Mouse (Mus musculus) neural tube, embryonic 11.5 days (tissue): ENCODE measurements around the gene Ubap2l. TPM values are rescaled to one million over a fixed set of nuclear protein-coding genes. Genes with fewer than 3 reads are reported as not detected.
A peak's percentile ranks its signal among the peaks of the same experiment; 100 is the strongest.

Source experiments
- ATAC-seq: fragments of 200-750 bp; cut with Nextera tagmentation; 2 replicates; pipeline ENCODE4 v1.8.0; 2017; ENCODE audit warnings: moderate number of reproducible peaks, mild to moderate bottlenecking, moderate TSS enrichment, moderate library complexity; ENCODE audit not compliant: insufficient read depth, low FRiP score, low TSS enrichment
- DNase-seq: peaks from one replicate; pipeline ENCODE4 v3.0.0-alpha.2; 2015; ENCODE audit warnings: low spot score
- H3K27ac ChIP-seq: fragments of 300-500 bp; sonication (generic); 2 replicates; pipeline ENCODE4 v1.5.1; 2014; ENCODE audit warnings: low read depth, mild to moderate bottlenecking, low read length
- H3K27me3 ChIP-seq: fragments of 300-500 bp; sonication (generic); 2 replicates; pipeline ENCODE4 v1.6.1; 2014; ENCODE audit warnings: mild to moderate bottlenecking, low read length, mixed read lengths; ENCODE audit not compliant: control insufficient read depth, insufficient read depth
- H3K36me3 ChIP-seq: fragments of 300-500 bp; sonication (generic); 2 replicates; pipeline ENCODE4 v1.6.1; 2014; ENCODE audit warnings: mild to moderate bottlenecking, low read length, moderate library complexity, mixed read lengths; ENCODE audit not compliant: control insufficient read depth, insufficient read depth
- H3K4me1 ChIP-seq: fragments of 300-500 bp; sonication (generic); 2 replicates; pipeline ENCODE4 v1.6.1; 2014; ENCODE audit warnings: low read length, mixed read lengths; ENCODE audit not compliant: control insufficient read depth, insufficient read depth
- H3K4me2 ChIP-seq: fragments of 300-500 bp; sonication (generic); 2 replicates; pipeline ENCODE4 v1.6.1; 2014; ENCODE audit warnings: low read depth, mild to moderate bottlenecking, moderate library complexity
- H3K4me3 ChIP-seq: fragments of 300-500 bp; sonication (generic); 2 replicates; pipeline ENCODE4 v1.5.1; 2014; ENCODE audit warnings: low read depth, low read length
- H3K9ac ChIP-seq: fragments of 300-500 bp; sonication (generic); 2 replicates; pipeline ENCODE4 v1.6.1; 2014; ENCODE audit warnings: mild to moderate bottlenecking, low read length
- H3K9me3 ChIP-seq: fragments of 300-500 bp; sonication (generic); 2 replicates; pipeline ENCODE4 v1.6.1; 2016; ENCODE audit warnings: low read length; ENCODE audit not compliant: control insufficient read depth
- WGBS: fragments of 180-500 bp; shearing (Covaris S2); extraction: QIAGEN DNeasy Blood & Tissue Kit; methylation state at CpG from one replicate; pipeline ENCODE4 v1.1.7; 2014; 5-methylcytosine and 5-hydroxymethylcytosine counted together
- polyA plus RNA-seq: library from polyadenylated mRNA; unstranded; fragments of >200 nt; fragmentation: Nextera tagmentation; extraction: Ambion mirVana; gene quantifications from 2 replicates; pipeline ENCODE4 v1.2.1, GENCODE M21; 2014

The Ubap2l gene
- 206 and 208 TPM in 2 replicates for polyA plus RNA-seq

DNA sequence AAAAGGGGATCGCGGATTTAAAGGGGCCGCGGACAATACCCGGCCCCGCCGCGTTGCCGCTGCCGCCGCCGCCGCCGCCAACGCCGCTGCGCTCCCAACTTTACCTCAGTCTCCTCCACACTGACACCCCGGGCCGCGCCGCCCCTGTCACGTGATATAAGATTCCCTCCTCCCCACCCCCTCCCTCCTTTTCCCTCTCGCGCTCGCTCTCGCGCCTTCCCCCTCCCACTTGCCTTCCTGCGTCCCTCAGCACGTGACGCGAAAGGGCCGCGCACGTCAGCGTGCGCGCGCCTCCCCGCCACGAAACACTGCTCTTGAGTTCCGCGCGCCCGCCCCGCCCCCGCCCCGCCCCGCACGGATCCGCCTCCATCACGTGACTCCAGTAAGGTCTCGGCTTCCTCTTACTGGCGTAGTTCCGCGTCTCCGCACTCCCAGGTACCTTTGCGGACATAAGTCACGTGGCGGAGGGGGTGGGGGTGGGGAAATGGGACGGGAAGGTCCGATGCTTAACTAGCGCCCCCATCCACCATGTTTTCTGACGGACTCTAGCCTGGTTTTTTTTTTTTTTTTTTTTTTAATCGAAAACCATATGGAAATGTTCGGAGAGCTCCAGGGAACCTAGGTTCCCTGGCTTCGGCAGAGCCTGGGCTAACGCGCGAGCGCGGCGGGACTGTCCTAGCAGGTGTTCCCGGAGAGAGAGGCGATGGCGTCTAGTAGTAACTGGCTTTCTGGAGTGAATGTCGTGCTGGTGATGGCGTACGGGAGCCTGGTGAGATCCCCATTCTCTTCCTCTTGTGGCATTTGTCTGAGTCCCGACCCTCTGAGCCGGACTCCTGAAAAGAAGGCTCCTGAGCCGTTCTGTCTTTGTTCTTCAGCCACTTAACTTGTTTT, at the start of gene Ubap2l:
Gene Ubap2l (minus strand): TSS at position 278 of the 891 bp plus-strand sequence.
- Histone ChIP-seq H3K27me3 (no peaks in the 10 kb centered on the region), H3K27ac (peak within 1 kb of the TSS; percentile 85), H3K36me3 (0 out of 2 replicates have a peak, but pooled peaks cover 2% of the 10 kb centered on the region), H3K9ac (peak within 1 kb of the TSS; percentile 93), H3K9me3 (no peaks in the 10 kb centered on the region), H3K4me3 (peak within 1 kb of the TSS; percentile 90), H3K4me1 (peaks cover 7% of the 10 kb centered on the region; the same call in 1 of the 2 replicates), H3K4me2 (peak within 1 kb of the TSS; percentile 73)
- WGBS: under 1% methylated on average over 69 of the region's 81 CpGs
- ATAC-seq (peak; percentile 93), DNase-seq (peak; percentile 100)

DNA sequence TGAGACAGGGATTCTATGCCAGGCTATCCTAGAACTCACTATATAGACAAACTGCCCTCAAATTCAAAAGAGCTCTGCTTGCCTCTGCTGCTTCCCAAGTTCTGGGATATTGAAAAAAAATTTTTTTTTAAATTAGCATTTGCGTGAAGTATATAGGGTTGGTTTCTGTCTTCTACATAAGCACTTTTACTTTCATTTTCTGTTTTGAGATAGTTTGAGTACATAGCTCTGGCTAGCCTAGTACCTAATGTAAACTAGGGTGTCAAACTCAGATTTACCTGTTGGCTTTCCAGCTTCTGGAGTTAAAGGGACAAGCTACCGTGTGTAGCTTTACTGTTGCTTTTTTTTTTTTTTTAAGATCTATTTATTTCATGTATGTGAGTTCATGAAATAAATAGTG, 49.2 kb upstream of the Ubap2l start:
- 96% methylated on average over 2 of the region's 2 CpGs for WGBS
- no peak for ATAC-seq
- H3K4me1 ChIP-seq: no peaks in the 10 kb centered on the region
- no peak for DNase-seq
- H3K9me3 ChIP-seq: no peaks in the 10 kb centered on the region
- H3K27ac ChIP-seq: no peak overlapping the region
- peaks cover 5% of the 10 kb centered on the region; the same call in 1 of the 2 replicates for H3K36me3 ChIP-seq
- no peak overlapping the region for H3K4me3 ChIP-seq
- no peaks in the 10 kb centered on the region for H3K27me3 ChIP-seq
- H3K4me2 ChIP-seq: no peak overlapping the region
- no peak overlapping the region for H3K9ac ChIP-seq

DNA sequence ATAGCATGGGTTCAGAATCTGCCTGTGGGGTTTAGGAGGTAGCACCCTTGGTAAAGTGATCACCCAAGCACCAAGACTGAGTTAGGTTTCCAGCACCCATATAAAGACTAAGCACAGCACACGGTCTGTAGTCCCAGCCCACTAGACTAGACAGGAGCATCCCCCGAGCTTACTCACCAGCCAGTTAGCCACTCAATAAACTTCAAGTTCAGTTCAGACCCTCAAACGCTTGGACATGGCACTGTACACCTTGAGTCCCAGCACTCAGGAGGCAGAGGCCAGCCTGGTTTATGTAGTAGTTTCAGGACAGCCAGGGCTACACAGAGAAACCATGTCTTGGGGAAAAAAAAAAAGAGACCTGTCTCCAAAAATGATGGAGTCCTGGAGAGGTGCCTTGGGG, 48.6 kb upstream of the Ubap2l start:
- H3K27ac ChIP-seq: no peak overlapping the region
- no peak overlapping the region for H3K4me2 ChIP-seq
- DNase-seq (no peak), ATAC-seq (no peak)
- no peaks in the 10 kb centered on the region for H3K27me3 ChIP-seq
- H3K9ac ChIP-seq: no peak overlapping the region
- H3K36me3 ChIP-seq: peaks cover 5% of the 10 kb centered on the region; the same call in 1 of the 2 replicates
- no peaks in the 10 kb centered on the region for H3K4me1 ChIP-seq
- WGBS: 99% methylated on average over 3 of the region's 3 CpGs
- H3K9me3 ChIP-seq: no peaks in the 10 kb centered on the region
- no peak overlapping the region for H3K4me3 ChIP-seq

DNA sequence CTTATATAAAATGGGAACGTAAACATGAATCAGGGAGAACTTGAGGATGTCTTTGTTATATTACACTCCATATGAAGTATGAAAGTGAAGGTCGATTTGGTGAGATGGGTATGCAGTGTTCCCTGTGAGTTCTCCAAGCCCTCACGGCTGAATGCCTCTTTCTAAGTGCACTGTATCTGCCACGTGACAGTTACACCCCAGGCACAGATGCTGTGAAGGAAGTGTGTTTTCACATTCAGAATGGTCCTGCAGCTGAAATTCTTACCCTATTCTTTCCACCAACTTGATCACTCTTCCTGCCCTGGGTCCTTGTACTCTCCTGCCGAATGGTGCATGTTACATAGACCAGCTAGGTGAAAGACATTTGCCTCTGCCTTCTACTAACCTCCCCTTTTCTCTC, 45.5 kb upstream of the Ubap2l start:
- DNase-seq (no peak), ATAC-seq (no peak)
- peaks cover 13% of the 10 kb centered on the region for H3K36me3 ChIP-seq
- WGBS: 95% methylated on average over 5 of the region's 5 CpGs
- H3K27me3 ChIP-seq: no peaks in the 10 kb centered on the region
- H3K4me2 ChIP-seq: no peak overlapping the region
- no peaks in the 10 kb centered on the region for H3K4me1 ChIP-seq
- H3K4me3 ChIP-seq: no peak overlapping the region
- no peak overlapping the region for H3K27ac ChIP-seq
- H3K9me3 ChIP-seq: no peaks in the 10 kb centered on the region
- no peak overlapping the region for H3K9ac ChIP-seq

DNA sequence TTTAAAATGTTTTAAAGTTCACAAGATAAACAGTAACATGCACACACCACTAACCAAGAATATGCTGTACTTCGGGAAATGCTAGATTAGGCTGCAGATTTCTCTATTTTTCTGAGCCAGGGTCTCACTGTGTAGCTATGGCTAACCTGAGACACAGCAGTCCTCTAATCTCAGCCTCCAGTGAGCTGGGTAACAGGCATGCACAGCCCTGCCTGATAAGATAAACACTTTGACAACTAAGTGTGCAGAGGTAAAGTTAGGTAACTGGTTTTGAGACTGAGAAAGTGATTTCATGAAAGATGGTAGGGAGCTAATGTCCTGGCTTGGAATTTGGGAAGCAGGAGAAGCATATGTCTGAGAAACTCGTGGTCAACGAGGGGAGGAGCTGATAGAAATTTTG, 42.0 kb upstream of the Ubap2l start:
- DNase-seq (no peak), ATAC-seq (no peak)
- H3K4me2 ChIP-seq: no peak overlapping the region
- no peak overlapping the region for H3K27ac ChIP-seq
- H3K27me3 ChIP-seq: no peaks in the 10 kb centered on the region
- H3K9me3 ChIP-seq: no peaks in the 10 kb centered on the region
- no peak overlapping the region for H3K4me3 ChIP-seq
- no peaks in the 10 kb centered on the region for H3K4me1 ChIP-seq
- 93% methylated on average over 3 of the region's 3 CpGs for WGBS
- H3K9ac ChIP-seq: no peak overlapping the region
- peaks cover 25% of the 10 kb centered on the region for H3K36me3 ChIP-seq

DNA sequence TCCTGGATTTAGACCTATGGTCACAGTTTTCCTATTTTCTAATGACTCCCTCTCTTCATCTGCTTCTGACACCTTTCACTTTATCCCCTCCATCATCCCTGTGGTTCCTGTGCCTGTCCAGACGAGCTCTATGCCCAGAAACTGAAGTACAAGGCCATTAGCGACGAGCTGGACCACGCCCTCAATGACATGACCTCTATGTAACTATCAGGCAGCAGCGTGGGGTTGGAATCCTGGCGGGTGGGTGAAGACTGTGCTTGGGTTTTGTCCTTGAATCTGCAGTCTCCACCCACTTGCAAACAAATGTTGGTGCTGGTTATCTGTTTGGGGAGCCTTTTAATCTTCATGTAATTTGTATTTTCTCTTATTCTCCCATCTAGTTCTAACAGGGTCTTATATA, 38.5 kb upstream of the Ubap2l start:
- H3K27ac ChIP-seq: no peak overlapping the region
- no peak overlapping the region for H3K4me2 ChIP-seq
- no peaks in the 10 kb centered on the region for H3K27me3 ChIP-seq
- H3K4me3 ChIP-seq: no peak overlapping the region
- no peak for DNase-seq
- H3K36me3 ChIP-seq: peaks cover 39% of the 10 kb centered on the region
- ATAC-seq: no peak
- no peaks in the 10 kb centered on the region for H3K9me3 ChIP-seq
- H3K4me1 ChIP-seq: no peaks in the 10 kb centered on the region
- WGBS: 95% methylated on average over 6 of the region's 6 CpGs
- H3K9ac ChIP-seq: no peak overlapping the region

DNA sequence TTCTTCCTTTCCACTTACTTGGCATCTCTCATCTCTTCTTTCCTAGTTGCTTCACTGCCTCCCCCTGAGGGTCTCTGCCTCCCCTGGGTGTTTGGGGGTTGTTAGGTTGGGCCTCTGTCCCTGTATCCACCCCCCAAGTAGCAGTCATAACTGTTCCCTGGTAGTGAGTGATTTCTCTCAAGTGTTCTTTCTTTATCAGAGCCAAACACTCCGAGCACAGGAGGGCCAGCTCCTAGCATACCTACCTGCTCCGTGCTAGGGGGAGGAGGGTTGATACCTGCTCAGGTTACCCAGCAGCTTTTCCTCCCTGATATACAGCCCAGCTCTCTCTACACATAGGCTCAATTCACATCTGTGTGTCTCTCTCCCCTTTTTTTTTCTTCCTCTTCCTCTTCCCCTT, 36.2 kb upstream of the Ubap2l start:
- H3K4me2 ChIP-seq: no peak overlapping the region
- 98% methylated on average over 2 of the region's 2 CpGs for WGBS
- H3K36me3 ChIP-seq: peaks cover 32% of the 10 kb centered on the region
- no peaks in the 10 kb centered on the region for H3K4me1 ChIP-seq
- H3K4me3 ChIP-seq: no peak overlapping the region
- H3K27me3 ChIP-seq: no peaks in the 10 kb centered on the region
- no peak for DNase-seq
- H3K27ac ChIP-seq: no peak overlapping the region
- H3K9me3 ChIP-seq: no peaks in the 10 kb centered on the region
- no peak for ATAC-seq
- H3K9ac ChIP-seq: no peak overlapping the region

DNA sequence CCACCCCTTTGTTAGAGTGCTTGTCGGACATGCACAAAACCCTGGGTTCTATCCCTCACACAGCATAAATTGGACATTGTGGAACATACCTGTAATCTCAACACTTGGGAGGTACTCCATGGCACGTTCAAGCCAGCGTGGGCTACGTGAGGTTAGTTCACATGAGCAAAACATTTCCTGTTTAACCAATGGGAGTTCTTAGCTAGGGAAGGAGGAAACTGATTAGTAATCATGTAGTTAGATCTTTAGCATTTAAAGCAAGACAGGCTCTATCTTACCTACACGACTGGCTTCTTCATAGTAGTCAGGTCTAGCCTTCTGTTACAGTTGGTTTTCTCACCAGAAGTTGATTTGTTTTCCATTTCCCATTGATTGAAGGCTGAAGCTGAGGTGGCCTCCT, 33.6 kb upstream of the Ubap2l start:
- Histone ChIP-seq H3K9me3 (no peaks in the 10 kb centered on the region), H3K4me3 (no peak overlapping the region), H3K9ac (no peak overlapping the region), H3K27ac (no peak overlapping the region), H3K4me2 (no peak overlapping the region), H3K27me3 (no peaks in the 10 kb centered on the region), H3K36me3 (peaks cover 20% of the 10 kb centered on the region), H3K4me1 (peaks cover 4% of the 10 kb centered on the region)
- DNase-seq (no peak), ATAC-seq (no peak)
- 93% methylated on average over 5 of the region's 5 CpGs for WGBS

DNA sequence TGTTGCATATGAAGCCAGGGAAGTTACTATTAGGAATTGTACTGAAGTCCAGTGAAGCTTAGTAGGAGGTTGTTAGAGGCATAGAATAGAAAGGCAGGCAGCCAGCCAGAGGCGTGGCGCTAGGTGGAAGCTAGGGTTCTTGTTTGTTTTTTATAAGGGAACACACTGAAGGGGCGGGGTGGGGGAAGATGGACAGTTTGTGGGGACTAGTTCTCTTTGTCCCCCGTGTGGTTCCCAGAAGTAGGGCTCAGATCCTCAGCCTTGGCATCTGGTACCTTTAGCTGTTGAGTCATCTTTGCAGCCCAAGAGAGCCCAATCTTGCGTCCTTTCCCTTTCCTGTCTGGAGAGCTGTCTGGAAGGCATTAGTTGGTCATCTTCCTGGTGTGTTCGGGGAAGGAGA, 32.9 kb upstream of the Ubap2l start:
- peaks cover 16% of the 10 kb centered on the region for H3K36me3 ChIP-seq

More for the DNA sequence above, 32.9 kb upstream of the Ubap2l start:
- DNase-seq: no peak
- no peaks in the 10 kb centered on the region for H3K9me3 ChIP-seq
- no peak for ATAC-seq
- no peak overlapping the region for H3K4me2 ChIP-seq
- no peaks in the 10 kb centered on the region for H3K27me3 ChIP-seq
- H3K4me1 ChIP-seq: peaks cover 7% of the 10 kb centered on the region
- H3K4me3 ChIP-seq: no peak overlapping the region
- H3K27ac ChIP-seq: no peak overlapping the region
- WGBS: 81% methylated on average over 6 of the region's 6 CpGs
- no peak overlapping the region for H3K9ac ChIP-seq
